11 mouse cellular contexts compared by ENCODE assay signal in the genomic region with DNA sequence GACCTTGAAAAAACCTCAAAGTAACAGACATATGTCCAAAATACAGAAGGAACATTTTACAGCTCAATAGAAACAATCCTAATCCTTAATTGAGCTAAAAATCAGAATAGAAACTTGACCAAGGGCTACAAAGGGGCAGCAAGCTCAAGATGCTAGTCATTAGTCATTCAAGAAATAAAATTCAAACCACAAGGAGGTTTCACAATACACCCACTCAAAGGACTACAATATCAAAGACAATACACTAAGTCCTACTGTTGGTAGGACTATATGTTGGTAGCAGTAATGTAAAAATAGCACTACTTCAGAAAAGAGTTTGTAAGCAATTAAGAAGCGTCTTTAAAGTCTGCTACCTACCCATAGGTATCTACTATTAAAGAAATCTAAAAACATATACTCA.
"Had no signal": no experiment of that assay in that cellular context is flagged by ENCODE, and none has a peak within 500 bp of the region (broad histone marks: within the 10 kb centered on the region; RNA-seq: fewer than 3 reads in every experiment).

No protein-coding gene starts in this region.

- ATAC-seq: liver, postnatal 0 days; lung, postnatal 0 days; midbrain, embryonic 13.5 days had no signal

- DNase-seq: kidney, adult 2 months; kidney, postnatal 25 days; liver; liver, embryonic 13.5 days; liver, postnatal 0 days; right cerebral cortex, adult 18-20 months; spleen, adult 18-20 months; thymus, adult 18-20 months; thymus, postnatal 36 days had no signal
